Mouse (Mus musculus): ENCODE measurements around the gene Gm45234.

- TF ChIP-seq CTCF (IDR thresholded peaks at IDR 0.05; ENCODE audit: low read depth, low read length) (no peak), POLR2A (IDR thresholded peaks at IDR 0.05; ENCODE audit: borderline replicate concordance, low read depth, low read length) (no peak)
Measured at GRCm38 (mm10) chr6:124770511-124770910, 14.7 kb upstream of the Gm45234 start.

Data from bone marrow macrophage, adult 2 months (primary cell).